Mouse (Mus musculus) embryonic facial prominence, embryonic 13.5 days (tissue): ENCODE data around the gene Ccdc14. TPM values are rescaled to one million over a fixed set of nuclear protein-coding genes. Genes with fewer than 3 reads are reported as not detected.
"Not testable (repeated sequence)": the region's sequence is repeated elsewhere in the genome, so short reads cannot be mapped to it uniquely, and the experiment has no call there.

Source experiments
- ATAC-seq: fragments of 200-750 bp; cut with Nextera tagmentation; 2 replicates; pipeline ENCODE4 v1.8.0; 2017; ENCODE audit warnings: low read depth; ENCODE audit not compliant: insufficient number of reproducible peaks, insufficient read depth, low FRiP score, low TSS enrichment
- H3K27ac ChIP-seq: fragments of 300-500 bp; sonication (generic); 2 replicates; pipeline ENCODE4 v1.5.1; 2015; ENCODE audit warnings: moderate library complexity, mild to moderate bottlenecking, inconsistent platforms
- H3K27me3 ChIP-seq: fragments of 300-500 bp; sonication (generic); 2 replicates; pipeline ENCODE4 v1.6.1; 2015; ENCODE audit warnings: mild to moderate bottlenecking, inconsistent platforms
- H3K36me3 ChIP-seq: fragments of 300-500 bp; sonication (generic); 2 replicates; pipeline ENCODE4 v1.6.1; 2015; ENCODE audit warnings: mild to moderate bottlenecking, inconsistent platforms
- H3K4me1 ChIP-seq: fragments of 300-500 bp; sonication (generic); 2 replicates; pipeline ENCODE4 v1.6.1; 2015; ENCODE audit warnings: inconsistent platforms
- H3K4me2 ChIP-seq: fragments of 300-500 bp; sonication (generic); 2 replicates; pipeline ENCODE4 v1.6.1; 2015; ENCODE audit warnings: moderate library complexity, mild to moderate bottlenecking, inconsistent platforms
- H3K4me3 ChIP-seq: fragments of 300-500 bp; sonication (generic); 2 replicates; pipeline ENCODE4 v1.5.1; 2015; ENCODE audit warnings: mild to moderate bottlenecking, inconsistent platforms
- H3K9ac ChIP-seq: fragments of 300-500 bp; sonication (generic); 2 replicates; pipeline ENCODE4 v1.6.1; 2015; ENCODE audit warnings: mild to moderate bottlenecking, inconsistent platforms
- H3K9me3 ChIP-seq: fragments of 300-500 bp; sonication (generic); 2 replicates; pipeline ENCODE4 v1.6.1; 2016; ENCODE audit warnings: inconsistent platforms
- WGBS: fragments of 180-500 bp; shearing (Covaris S2); methylation state at CpG from one replicate; pipeline ENCODE4 v1.1.7; 2015; ENCODE audit warnings: mixed read lengths; 5-methylcytosine and 5-hydroxymethylcytosine counted together
- polyA plus RNA-seq: library from polyadenylated mRNA; unstranded; fragments of >200 nt; fragmentation: Nextera tagmentation; extraction: Ambion mirVana; gene quantifications from 2 replicates; pipeline ENCODE4 v1.2.1, GENCODE M21; 2015

Ccdc14 gene
- polyA plus RNA-seq, 1 experiment from 2014 or later: 7.4 TPM

DNA sequence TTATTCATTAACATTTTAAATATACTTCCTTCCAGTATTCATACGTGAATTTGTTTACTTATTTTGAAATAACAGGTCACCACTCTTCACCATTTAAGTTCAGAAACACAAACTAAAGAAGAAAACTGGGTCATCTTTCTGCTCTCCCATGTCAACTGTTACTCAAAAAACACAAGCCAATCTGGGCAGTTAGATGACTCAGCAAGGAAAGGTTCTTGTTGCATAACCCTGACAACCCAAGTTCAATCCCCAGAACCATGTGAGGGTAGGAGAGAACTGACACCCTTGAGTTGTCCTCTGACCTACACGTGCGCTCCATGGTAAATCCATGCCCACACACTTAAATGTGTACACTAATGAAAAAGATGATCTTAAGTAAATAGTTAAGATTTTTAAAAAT lies 34.7 kb downstream of the Ccdc14 start:
- no peaks in the 10 kb centered on the region for H3K27me3 ChIP-seq
- no peak overlapping the region for H3K27ac ChIP-seq
- no peak overlapping the region for H3K4me3 ChIP-seq
- no peaks in the 10 kb centered on the region for H3K4me1 ChIP-seq
- peaks cover 41% of the 10 kb centered on the region for H3K36me3 ChIP-seq
- no peak overlapping the region for H3K4me2 ChIP-seq
- H3K9ac ChIP-seq: no peak overlapping the region
- WGBS: 94% methylated on average over 3 of the region's 3 CpGs
- ATAC-seq: no peak
- peaks cover 9% of the 10 kb centered on the region for H3K9me3 ChIP-seq

GRCm38 (mm10) chr16:34728610-34729009 lies 38.2 kb downstream of the Ccdc14 start:
- H3K4me1 ChIP-seq, H3K27me3 ChIP-seq: not testable (repeated sequence)

DNA sequence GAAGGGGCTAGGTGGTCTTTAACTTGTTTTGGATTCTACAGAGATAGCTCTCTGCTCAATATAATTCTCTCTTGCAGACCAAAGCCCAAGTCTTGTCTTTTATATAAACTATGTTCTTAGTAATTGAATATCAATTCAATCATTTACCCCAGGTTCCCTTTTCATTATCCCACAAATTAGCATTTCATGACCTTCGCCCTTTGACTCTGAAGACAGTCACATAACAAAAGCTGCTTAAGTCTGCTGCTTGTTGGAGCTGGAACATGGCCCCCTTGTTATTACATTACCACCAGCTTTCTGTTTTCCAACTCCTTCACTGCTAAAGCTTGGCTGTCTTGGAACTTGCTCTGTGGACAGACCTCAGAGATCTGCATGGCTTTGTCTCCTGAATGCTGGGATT lies 39.0 kb downstream of the Ccdc14 start:
- Histone ChIP-seq H3K27ac (no peak overlapping the region), H3K27me3 (no peaks in the 10 kb centered on the region), H3K9me3 (peaks cover 14% of the 10 kb centered on the region), H3K36me3 (peaks cover 23% of the 10 kb centered on the region), H3K4me2 (no peak overlapping the region), H3K9ac (no peak overlapping the region), H3K4me1 (no peaks in the 10 kb centered on the region), H3K4me3 (no peak overlapping the region)
- ATAC-seq: no peak
- 94% methylated on average over 1 of the region's 1 CpGs for WGBS

More at GRCm38 (mm10) chr16:34728610-34729009, 38.2 kb downstream of the Ccdc14 start:
- not testable (repeated sequence) for H3K4me3 ChIP-seq, ATAC-seq, H3K27ac ChIP-seq, H3K9ac ChIP-seq, H3K4me2 ChIP-seq
- Histone ChIP-seq H3K9me3 (peaks cover 14% of the 10 kb centered on the region), H3K36me3 (peaks cover 25% of the 10 kb centered on the region)

- Histone ChIP-seq H3K4me3 (no peak overlapping the region), H3K36me3 (no peaks in the 10 kb centered on the region), H3K4me2 (no peak overlapping the region), H3K9me3 (no peaks in the 10 kb centered on the region), H3K27ac (no peak overlapping the region), H3K9ac (no peak overlapping the region), H3K27me3 (peaks cover 6% of the 10 kb centered on the region; the same call in 1 of the 2 replicates), H3K4me1 (no peaks in the 10 kb centered on the region)
- 88% methylated on average over 4 of the region's 4 CpGs for WGBS
- no peak for ATAC-seq
Observed at GRCm38 (mm10) chr16:34738656-34739233, 48.3 kb downstream of the Ccdc14 start.

DNA sequence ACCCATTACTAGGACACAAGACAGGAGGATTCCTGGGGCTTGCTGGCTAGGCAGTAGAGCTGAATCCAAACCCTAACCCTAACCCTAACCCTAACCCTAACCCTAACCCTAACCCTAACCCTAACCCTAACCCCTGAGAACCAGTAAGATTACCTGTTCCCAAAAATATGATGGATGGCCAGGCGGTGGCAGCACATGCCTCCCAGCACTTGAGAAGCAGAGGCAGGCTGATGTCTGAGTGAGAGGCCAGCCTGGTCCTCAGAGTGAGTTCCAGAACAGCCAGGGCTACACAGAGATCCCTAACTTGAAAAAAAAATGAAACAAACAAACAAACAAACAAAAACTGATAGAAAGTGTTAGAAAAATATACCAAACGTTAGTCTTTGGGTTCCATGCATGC lies 52.5 kb downstream of the Ccdc14 start:
- Histone ChIP-seq H3K9me3 (no peaks in the 10 kb centered on the region), H3K4me3 (no peak overlapping the region), H3K36me3 (no peaks in the 10 kb centered on the region), H3K9ac (no peak overlapping the region), H3K27ac (no peak overlapping the region), H3K27me3 (peaks cover 25% of the 10 kb centered on the region), H3K4me1 (peaks cover 15% of the 10 kb centered on the region), H3K4me2 (no peak overlapping the region)
- 38% methylated on average over 2 of the region's 2 CpGs for WGBS
- no peak for ATAC-seq

GRCm38 (mm10) chr16:34745065-34745585 lies 54.7 kb downstream of the Ccdc14 start, which contains the start of gene Mylk:
TSS of gene Mylk (plus strand) at chr16:34745210.
- ATAC-seq: peak; percentile 84
- H3K4me3 ChIP-seq: peak within 1 kb of the TSS; percentile 56
- peaks cover 29% of the 10 kb centered on the region for H3K4me1 ChIP-seq
- H3K9me3 ChIP-seq: no peaks in the 10 kb centered on the region
- no peak within 1 kb of the TSS for H3K27ac ChIP-seq
- peak within 1 kb of the TSS; percentile 96 for H3K4me2 ChIP-seq
- peaks cover 25% of the 10 kb centered on the region for H3K27me3 ChIP-seq
- under 1% methylated on average over 48 of the region's 48 CpGs for WGBS
- no peaks in the 10 kb centered on the region for H3K36me3 ChIP-seq
- peak within 1 kb of the TSS; percentile 76 for H3K9ac ChIP-seq

DNA sequence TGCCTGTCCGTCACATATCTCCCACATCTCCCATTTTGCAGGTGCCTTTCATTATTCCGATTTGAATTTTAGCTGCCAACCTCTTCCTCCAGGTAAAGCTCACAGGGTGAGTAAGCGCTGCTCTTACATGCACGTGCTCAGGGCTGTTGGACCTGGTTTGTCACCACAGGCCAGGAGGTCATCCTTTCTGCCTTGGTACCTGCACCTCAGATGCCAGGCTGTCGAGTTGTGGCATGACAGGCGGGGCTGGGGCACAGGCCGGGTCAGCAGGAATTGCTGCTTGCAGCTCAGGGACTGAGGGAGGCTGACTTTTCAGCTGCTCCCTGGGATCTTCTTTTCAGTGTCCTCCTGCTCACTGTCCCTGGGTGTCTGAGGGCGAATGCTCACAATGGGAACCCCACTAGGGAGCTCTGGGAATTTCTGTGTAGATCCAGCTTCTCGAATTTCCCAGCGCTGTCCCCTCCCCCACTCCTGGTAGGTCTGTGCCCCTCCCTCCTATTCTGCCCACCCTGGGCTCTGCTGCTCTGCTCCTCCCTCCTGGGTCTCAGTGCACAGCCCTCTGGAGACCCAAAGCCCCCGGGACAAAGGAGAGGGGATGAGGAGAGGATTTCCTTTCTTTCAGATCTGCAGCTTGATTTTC lies 57.8 kb downstream of the Ccdc14 start:
- peak overlapping the region; percentile 19 for H3K4me2 ChIP-seq
- H3K9me3 ChIP-seq: no peaks in the 10 kb centered on the region
- H3K27ac ChIP-seq: no peak overlapping the region
- H3K4me3 ChIP-seq: no peak overlapping the region
- 16% methylated on average over 11 of the region's 11 CpGs for WGBS
- no peaks in the 10 kb centered on the region for H3K36me3 ChIP-seq
- H3K27me3 ChIP-seq: peaks cover 24% of the 10 kb centered on the region
- H3K9ac ChIP-seq: no peak overlapping the region
- no peak for ATAC-seq
- peaks cover 32% of the 10 kb centered on the region for H3K4me1 ChIP-seq

DNA sequence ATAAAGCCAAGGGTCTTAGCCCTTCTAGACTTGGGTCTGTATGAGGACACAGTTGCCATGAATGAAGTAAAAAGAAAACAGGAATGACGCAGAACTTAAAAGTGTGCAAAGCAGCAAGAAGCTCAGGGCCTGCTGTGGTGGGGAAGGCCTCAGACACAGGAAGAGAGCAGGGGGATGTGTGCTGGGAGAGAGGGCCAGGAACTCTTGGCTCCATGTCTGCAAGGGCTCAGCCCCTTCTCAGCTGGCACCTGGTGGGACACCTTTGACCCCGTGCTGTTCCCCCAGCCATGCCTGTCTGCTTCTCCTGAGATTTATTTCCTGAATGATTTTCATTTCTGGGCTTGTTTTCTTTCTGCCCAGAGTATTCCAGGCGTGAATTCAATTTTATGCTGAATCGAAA lies 59.1 kb downstream of the Ccdc14 start:
- Histone ChIP-seq H3K9me3 (no peaks in the 10 kb centered on the region), H3K4me3 (no peak overlapping the region), H3K9ac (no peak overlapping the region), H3K36me3 (no peaks in the 10 kb centered on the region), H3K27me3 (peaks cover 14% of the 10 kb centered on the region), H3K4me2 (no peak overlapping the region), H3K4me1 (peaks cover 32% of the 10 kb centered on the region), H3K27ac (no peak overlapping the region)
- ATAC-seq: no peak
- 74% methylated on average over 4 of the region's 4 CpGs for WGBS

GRCm38 (mm10) chr16:34752026-34752425 lies 61.6 kb downstream of the Ccdc14 start:
- no peaks in the 10 kb centered on the region for H3K36me3 ChIP-seq
- no peak overlapping the region for H3K4me2 ChIP-seq
- peaks cover 21% of the 10 kb centered on the region for H3K4me1 ChIP-seq
- 69% methylated on average over 3 of the region's 3 CpGs for WGBS
- no peaks in the 10 kb centered on the region for H3K9me3 ChIP-seq
- no peak overlapping the region for H3K27ac ChIP-seq
- no peaks in the 10 kb centered on the region for H3K27me3 ChIP-seq
- H3K9ac ChIP-seq: no peak overlapping the region
- H3K4me3 ChIP-seq: no peak overlapping the region
- ATAC-seq: no peak

DNA sequence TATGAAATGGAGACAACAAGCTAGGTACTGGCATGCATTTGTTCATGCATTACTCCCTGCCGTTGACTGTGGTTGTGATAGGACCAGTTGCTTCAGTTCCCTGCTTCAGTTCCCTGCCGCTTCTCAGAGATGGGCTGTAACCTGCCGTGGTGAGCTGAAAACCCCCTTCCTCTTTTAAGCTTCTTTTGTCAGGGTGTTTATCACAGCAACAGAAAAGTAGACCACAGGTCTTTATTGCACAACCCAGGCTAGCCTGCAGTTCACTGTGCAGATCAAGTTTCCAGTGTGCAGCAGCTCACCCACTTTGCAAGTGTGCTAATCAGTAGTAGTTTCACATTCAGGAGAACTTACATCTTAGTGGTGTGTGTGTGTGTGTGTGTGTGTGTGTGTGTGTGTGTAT lies 62.6 kb downstream of the Ccdc14 start:
- WGBS: 83% methylated on average over 3 of the region's 3 CpGs
- H3K9me3 ChIP-seq: no peaks in the 10 kb centered on the region

DNA sequence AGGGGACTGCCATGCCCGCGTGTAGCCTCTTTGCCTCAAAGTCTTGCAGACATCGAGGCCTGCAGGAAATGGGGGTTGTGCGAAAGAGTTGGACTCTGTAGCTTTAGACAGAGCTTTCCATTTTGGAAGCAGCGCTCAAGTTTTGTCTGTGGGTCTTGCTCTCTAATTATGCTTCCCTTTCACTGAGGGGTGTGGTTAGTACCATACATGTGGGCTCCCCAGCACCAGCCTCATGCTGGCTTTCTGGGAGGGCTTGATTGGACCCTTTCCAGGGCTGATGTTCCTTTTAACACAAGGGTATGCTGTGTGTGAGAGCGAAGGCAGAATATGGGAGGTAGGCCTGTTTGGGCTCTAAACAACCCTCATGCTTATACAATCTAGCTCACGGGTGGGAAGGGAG lies 66.6 kb downstream of the Ccdc14 start:
- Histone ChIP-seq H3K27me3 (no peaks in the 10 kb centered on the region), H3K4me2 (no peak overlapping the region), H3K27ac (no peak overlapping the region), H3K9me3 (no peaks in the 10 kb centered on the region), H3K4me3 (no peak overlapping the region), H3K4me1 (peaks cover 5% of the 10 kb centered on the region; the same call in 1 of the 2 replicates), H3K9ac (no peak overlapping the region), H3K36me3 (no peaks in the 10 kb centered on the region)
- ATAC-seq: no peak
- 72% methylated on average over 7 of the region's 7 CpGs for WGBS

More for the DNA sequence above, 62.6 kb downstream of the Ccdc14 start:
- no peak overlapping the region for H3K9ac ChIP-seq
- H3K4me1 ChIP-seq: peaks cover 19% of the 10 kb centered on the region
- H3K27ac ChIP-seq: no peak overlapping the region
- H3K4me2 ChIP-seq: no peak overlapping the region
- ATAC-seq: no peak
- H3K4me3 ChIP-seq: no peak overlapping the region
- H3K27me3 ChIP-seq: no peaks in the 10 kb centered on the region
- H3K36me3 ChIP-seq: no peaks in the 10 kb centered on the region

GRCm38 (mm10) chr16:34758205-34758604 lies 67.8 kb downstream of the Ccdc14 start:
- ATAC-seq: no peak
- Histone ChIP-seq H3K27ac (no peak overlapping the region), H3K4me2 (no peak overlapping the region), H3K9me3 (no peaks in the 10 kb centered on the region), H3K4me3 (no peak overlapping the region), H3K27me3 (no peaks in the 10 kb centered on the region), H3K36me3 (no peaks in the 10 kb centered on the region), H3K4me1 (peaks cover 3% of the 10 kb centered on the region; the same call in 1 of the 2 replicates), H3K9ac (no peak overlapping the region)
- WGBS: 57% methylated on average over 5 of the region's 5 CpGs
